Mouse (Mus musculus): ENCODE data around the gene Tenm2.

DNA sequence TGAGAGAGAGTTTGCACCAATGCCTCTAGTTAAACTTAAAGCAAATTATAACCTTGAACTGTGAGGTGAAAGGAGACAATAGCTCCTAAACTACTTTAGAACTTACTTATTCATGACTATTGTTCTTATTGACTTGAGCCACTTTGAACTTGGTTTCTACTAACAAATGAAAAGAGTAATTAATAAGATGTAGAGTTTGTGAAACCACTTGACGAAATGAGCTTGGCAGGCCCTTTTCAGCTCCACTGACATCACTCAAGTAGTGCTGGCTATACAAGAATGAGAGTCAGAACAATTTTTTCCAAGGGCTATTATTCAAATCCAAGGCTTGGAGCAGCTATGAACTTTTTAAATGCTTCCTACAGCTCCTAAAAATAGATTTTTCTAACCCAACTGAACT is 643.3 kb downstream of the Tenm2 start:
- TF ChIP-seq POLR2A (IDR thresholded peaks at IDR 0.05; ENCODE audit: borderline replicate concordance, control insufficient read depth, low read depth, low read length) (no peak), CTCF (IDR thresholded peaks at IDR 0.05; ENCODE audit: control insufficient read depth, insufficient read depth, low read length) (no peak)

All from bone marrow, adult 2 months (tissue).